Mouse (Mus musculus) kidney, embryonic 16.5 days (tissue): ENCODE measurements around the gene Klrg2. TPM values are rescaled to one million over a fixed set of nuclear protein-coding genes. Genes with fewer than 3 reads are reported as not detected.

Experiments
- ATAC-seq: fragments of 200-750 bp; cut with Nextera tagmentation; 2 replicates; pipeline ENCODE4 v1.8.0; 2017; ENCODE audit warnings: moderate TSS enrichment; ENCODE audit not compliant: low FRiP score, low TSS enrichment
- H3K27ac ChIP-seq: fragments of 300-500 bp; sonication (generic); 2 replicates; pipeline ENCODE4 v1.5.1; 2014; ENCODE audit warnings: low read length
- H3K27me3 ChIP-seq: fragments of 300-500 bp; sonication (generic); 2 replicates; pipeline ENCODE4 v1.6.1; 2014; ENCODE audit warnings: low read length, control low read depth, mixed read lengths; ENCODE audit not compliant: insufficient read depth
- H3K36me3 ChIP-seq: fragments of 300-500 bp; sonication (generic); 2 replicates; pipeline ENCODE4 v1.6.1; 2014; ENCODE audit warnings: low read length, control low read depth, mixed read lengths; ENCODE audit not compliant: insufficient read depth
- H3K4me1 ChIP-seq: fragments of 300-500 bp; sonication (generic); 2 replicates; pipeline ENCODE4 v1.6.1; 2014; ENCODE audit warnings: low read length, control low read depth, mixed read lengths; ENCODE audit not compliant: insufficient read depth
- H3K4me2 ChIP-seq: fragments of 300-500 bp; sonication (generic); replicated peaks from 2 replicates; pipeline ENCODE4 v1.6.1; 2014; ENCODE audit warnings: low read depth, low read length
- H3K4me3 ChIP-seq: fragments of 300-500 bp; sonication (generic); 2 replicates; pipeline ENCODE4 v1.5.1; 2014; ENCODE audit warnings: mild to moderate bottlenecking, low read length
- H3K9ac ChIP-seq: fragments of 300-500 bp; sonication (generic); replicated peaks from 2 replicates; pipeline ENCODE4 v1.6.1; 2014; ENCODE audit warnings: low read length
- H3K9me3 ChIP-seq: fragments of 300-500 bp; sonication (generic); 2 replicates; pipeline ENCODE4 v1.6.1; 2016; ENCODE audit warnings: low read length, control low read depth
- WGBS: fragments of 180-500 bp; shearing (Covaris S2); extraction: QIAGEN DNeasy Blood & Tissue Kit; methylation state at CpG from one replicate; pipeline ENCODE4 v1.1.7; 2014; 5-methylcytosine and 5-hydroxymethylcytosine counted together
- polyA plus RNA-seq: library from polyadenylated mRNA; unstranded; fragments of >200 nt; fragmentation: Nextera tagmentation; extraction: Ambion mirVana; gene quantifications from 2 replicates; pipeline ENCODE4 v1.2.1, GENCODE M21; 2015

The Klrg2 gene
- polyA plus RNA-seq, 1 experiment from 2014 or later: 0.49 TPM

DNA sequence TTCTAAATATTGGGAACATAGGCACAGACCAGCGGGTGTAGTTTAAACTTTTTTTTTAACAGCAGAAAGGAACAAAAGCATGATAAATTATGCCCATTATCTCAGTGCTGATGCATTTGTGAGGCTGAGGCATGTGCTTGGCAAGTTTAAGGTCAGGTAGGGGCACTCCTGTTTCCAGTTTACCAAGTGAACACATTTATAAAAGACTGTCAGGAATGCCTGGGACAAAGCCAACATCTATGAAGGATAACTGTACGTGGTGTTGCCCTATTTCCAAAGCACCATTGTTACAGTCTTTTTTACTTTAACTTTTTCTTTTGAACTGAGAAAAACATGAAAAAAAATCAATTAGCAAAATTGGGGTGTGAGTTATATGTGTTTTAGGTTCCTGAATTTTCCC lies 27.1 kb downstream of the Klrg2 start:
- Histone ChIP-seq H3K4me1 (no peaks in the 10 kb centered on the region), H3K4me2 (no peak overlapping the region), H3K9ac (no peak overlapping the region), H3K9me3 (no peaks in the 10 kb centered on the region), H3K4me3 (no peak overlapping the region), H3K36me3 (peaks cover 31% of the 10 kb centered on the region), H3K27ac (no peak overlapping the region), H3K27me3 (no peaks in the 10 kb centered on the region)
- 73% methylated on average over 2 of the region's 2 CpGs for WGBS
- no peak for ATAC-seq

DNA sequence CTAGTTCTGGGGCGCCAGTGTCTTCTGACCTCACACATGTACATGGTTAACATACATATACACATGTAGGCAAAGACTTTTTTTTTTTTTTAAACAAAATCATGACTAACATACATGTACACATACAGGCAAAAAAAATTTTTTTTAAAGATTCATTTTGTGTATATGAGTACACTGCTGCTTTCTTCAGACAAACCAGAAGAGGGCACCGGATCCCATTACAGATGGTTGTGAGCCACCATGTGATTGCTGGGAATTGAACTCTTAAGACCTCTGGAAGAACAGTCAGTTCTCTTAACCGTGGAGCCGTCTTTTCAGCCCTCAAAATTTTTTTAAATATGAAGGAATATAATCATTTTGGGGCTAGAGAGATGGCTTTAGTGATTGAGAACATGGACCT lies 39.6 kb downstream of the Klrg2 start:
- Histone ChIP-seq H3K27ac (no peak overlapping the region), H3K27me3 (no peaks in the 10 kb centered on the region), H3K36me3 (peaks cover 43% of the 10 kb centered on the region), H3K9ac (no peak overlapping the region), H3K4me3 (no peak overlapping the region), H3K4me2 (no peak overlapping the region), H3K9me3 (no peaks in the 10 kb centered on the region), H3K4me1 (no peaks in the 10 kb centered on the region)
- WGBS: 92% methylated on average over 4 of the region's 4 CpGs
- ATAC-seq: no peak

- no peak for ATAC-seq
- H3K27ac ChIP-seq: no peak overlapping the region
- no peaks in the 10 kb centered on the region for H3K4me1 ChIP-seq
- no peaks in the 10 kb centered on the region for H3K9me3 ChIP-seq
- no peaks in the 10 kb centered on the region for H3K27me3 ChIP-seq
- no peak overlapping the region for H3K4me2 ChIP-seq
- WGBS: 90% methylated on average over 3 of the region's 3 CpGs
- peaks cover 46% of the 10 kb centered on the region for H3K36me3 ChIP-seq
- no peak overlapping the region for H3K4me3 ChIP-seq
- no peak overlapping the region for H3K9ac ChIP-seq
These were observed 55.3 kb downstream of the Klrg2 start for GRCm38 (mm10) chr6:38581711-38582110.

DNA sequence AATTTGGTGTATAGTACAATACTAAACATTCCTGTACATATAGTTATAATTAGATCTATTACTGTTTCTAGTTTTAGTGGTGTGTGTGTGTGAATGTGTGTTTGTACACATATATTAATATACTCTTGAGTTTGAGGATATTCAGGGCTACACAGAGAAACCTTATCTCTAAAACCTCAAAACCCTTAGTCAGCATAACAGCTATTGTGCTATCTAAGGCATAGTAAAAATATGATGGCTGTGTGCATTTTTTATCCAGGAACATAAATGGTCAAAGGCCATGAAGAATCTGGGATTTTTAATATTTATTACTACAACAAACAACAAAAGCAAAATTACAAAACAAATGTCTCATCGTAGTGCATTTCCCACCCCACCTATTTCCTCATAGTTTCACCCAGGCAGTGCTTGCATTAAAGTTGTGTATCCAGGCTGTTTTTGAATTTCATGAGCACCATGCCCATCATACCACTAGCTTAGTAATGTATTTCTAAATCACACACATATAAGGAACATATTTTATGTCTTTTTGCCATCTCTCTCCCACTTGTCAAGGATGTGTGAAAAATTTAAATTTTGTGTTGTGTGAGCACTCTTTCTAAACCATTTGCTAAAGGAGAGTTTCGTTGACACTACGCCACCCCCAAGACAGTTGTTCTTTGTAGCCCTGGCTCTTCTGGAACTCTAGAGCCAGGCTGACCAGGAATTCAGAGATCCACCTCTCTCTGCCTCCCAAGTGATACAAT lies 56.8 kb downstream of the Klrg2 start:
- no peak overlapping the region for H3K4me3 ChIP-seq
- H3K4me2 ChIP-seq: no peak overlapping the region
- H3K9me3 ChIP-seq: no peaks in the 10 kb centered on the region
- no peak overlapping the region for H3K27ac ChIP-seq
- no peak for ATAC-seq
- no peaks in the 10 kb centered on the region for H3K4me1 ChIP-seq
- peaks cover 37% of the 10 kb centered on the region for H3K36me3 ChIP-seq
- no peaks in the 10 kb centered on the region for H3K27me3 ChIP-seq
- no peak overlapping the region for H3K9ac ChIP-seq
- 96% methylated on average over 3 of the region's 3 CpGs for WGBS

- peaks cover 43% of the 10 kb centered on the region for H3K36me3 ChIP-seq
- no peaks in the 10 kb centered on the region for H3K27me3 ChIP-seq
- no peak overlapping the region for H3K9ac ChIP-seq
- H3K4me2 ChIP-seq: no peak overlapping the region
- no peak for ATAC-seq
- H3K4me3 ChIP-seq: no peak overlapping the region
- 92% methylated on average over 2 of the region's 2 CpGs for WGBS
- H3K9me3 ChIP-seq: no peaks in the 10 kb centered on the region
- H3K4me1 ChIP-seq: no peaks in the 10 kb centered on the region
- H3K27ac ChIP-seq: no peak overlapping the region
These were observed 60.9 kb downstream of the Klrg2 start for GRCm38 (mm10) chr6:38576096-38576495.

Other genes with a start within 250 kb of the Klrg2 start
- 11.5 and 12.3 TPM in 2 replicates for gene Ubn2, start 203.3 kb downstream of the Klrg2 start, polyA plus RNA-seq
- gene Fmc1, start 103.7 kb downstream of the Klrg2 start, polyA plus RNA-seq: 156 and 164 TPM in 2 replicates
- gene Luc7l2, start 85.9 kb downstream of the Klrg2 start, polyA plus RNA-seq: 28.6 and 39.6 TPM in 2 replicates
- 1.0 and 1.3 TPM in 2 replicates for gene Clec2l, start 25.8 kb upstream of the Klrg2 start, polyA plus RNA-seq
- gene Tbxas1, start 238.2 kb upstream of the Klrg2 start, polyA plus RNA-seq: 8.4 and 9.2 TPM in 2 replicates
- 28.0 and 32.8 TPM in 2 replicates for gene Hipk2, start 238.9 kb upstream of the Klrg2 start, polyA plus RNA-seq